Mouse (Mus musculus): ENCODE measurements around the gene Mab21l2.

Gene Mab21l2

DNA sequence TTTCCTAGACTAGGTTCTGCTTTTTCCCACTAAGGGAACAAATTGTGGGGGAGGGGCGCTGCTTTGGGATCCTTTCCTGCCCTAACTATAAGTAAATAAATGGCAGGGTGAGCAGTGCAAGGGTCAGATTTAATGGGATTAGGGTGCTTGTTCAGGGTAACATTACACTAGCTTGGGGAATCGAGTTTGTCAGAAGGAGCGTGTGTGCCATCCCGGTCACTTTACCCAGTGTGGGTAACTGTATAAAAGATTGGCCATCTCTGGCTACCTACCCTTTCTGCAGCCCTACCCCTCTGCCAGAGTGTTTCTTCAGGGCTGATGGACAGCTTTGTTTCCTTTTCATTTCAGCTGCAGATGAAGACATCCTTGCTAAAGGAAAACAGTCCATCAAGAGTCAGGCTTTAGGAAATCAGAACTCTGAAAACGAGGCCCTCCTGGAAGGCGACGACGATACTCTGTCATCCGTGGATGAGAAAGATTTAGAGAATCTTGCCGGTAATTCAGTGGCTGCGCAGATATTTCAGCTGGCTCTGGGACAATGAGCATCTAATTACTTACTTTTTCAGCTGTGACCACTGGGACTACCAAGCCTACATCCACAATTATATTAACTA lies 8.8 kb downstream of the Mab21l2 start:
- no peak for DNase-seq (ENCODE audit: low spot score)

DNA sequence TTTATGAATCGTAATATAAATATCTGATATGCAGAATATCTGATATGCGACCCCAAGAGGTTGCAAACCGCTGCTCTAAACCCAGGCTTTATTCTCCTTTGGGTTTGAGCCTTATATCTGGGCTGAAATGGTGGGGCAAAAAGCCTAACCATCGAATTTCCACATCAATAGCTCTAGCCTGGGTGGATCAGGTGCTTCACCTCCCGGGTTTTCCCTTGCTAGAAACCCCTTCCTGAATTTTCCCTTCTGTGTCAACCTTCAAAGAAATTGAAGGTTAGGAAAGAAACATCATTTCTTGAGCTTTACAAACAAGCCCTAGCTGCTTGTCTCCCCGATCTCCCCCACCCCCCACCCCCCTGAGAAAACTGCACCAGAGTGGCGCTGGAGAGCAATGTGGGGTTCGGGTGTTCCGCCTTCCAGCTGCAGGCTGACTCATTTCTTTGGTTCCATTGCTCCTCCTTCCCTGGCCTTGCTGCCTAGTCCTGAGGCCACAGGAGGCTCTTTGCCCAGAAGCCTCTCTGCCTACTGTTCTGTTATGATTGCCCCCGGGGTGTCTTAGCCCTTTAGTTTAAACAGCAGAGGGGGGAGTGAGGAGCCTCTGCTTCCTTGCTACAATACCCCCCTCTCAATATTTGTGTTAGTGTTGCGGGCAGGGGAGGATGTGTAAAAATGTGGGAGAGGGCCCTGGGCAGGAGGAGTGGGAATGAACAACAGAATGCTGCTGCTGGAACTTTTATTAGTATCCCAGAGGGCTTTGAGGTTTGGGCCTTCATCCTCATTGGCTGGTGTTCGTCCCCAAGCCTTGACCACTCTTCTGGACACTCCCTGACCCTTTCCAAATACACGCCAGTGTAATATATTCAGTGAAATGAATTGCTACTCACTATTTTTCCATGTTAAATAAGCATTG lies 9.5 kb downstream of the Mab21l2 start:
- DNase-seq (ENCODE audit: low spot score): no peak

- no peak for DNase-seq (ENCODE audit: low spot score)
Measured at GRCm38 (mm10) chr3:86536751-86537150, 11.7 kb downstream of the Mab21l2 start.

DNA sequence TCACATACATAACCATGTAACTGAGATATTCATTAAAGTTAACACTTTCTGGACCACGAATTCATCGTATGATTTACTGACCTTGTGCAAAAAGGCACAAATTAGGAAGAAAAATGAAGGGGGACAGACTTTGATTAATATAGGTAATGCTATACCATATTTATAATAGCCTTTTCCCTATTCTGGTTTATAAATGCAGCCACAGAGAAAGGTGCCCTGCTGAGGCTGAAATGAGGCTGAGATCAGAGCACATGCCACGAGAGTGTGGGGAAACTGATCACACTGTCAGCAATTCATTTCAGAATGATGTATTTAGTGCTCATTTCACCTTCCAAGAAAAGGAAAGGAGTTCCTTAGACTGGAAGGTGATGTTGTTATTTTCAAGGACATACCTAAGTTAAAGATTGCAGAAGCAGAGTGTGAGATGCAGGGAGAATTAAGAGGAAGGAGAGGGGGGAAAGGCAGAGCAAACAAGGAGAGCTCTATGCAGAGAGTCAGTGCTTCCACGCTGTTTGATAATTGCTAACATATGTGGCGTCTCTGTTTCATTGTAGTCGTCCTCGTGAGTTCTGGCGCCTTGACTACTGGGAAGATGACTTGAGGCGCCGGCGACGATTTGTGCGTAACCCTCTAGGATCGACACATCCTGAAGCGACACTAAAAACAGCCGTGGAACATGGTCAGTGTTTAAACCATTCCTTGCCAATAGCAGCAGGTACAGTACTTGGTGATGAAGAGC lies 16.7 kb downstream of the Mab21l2 start:
- DNase-seq (ENCODE audit: low spot score): no peak

DNA sequence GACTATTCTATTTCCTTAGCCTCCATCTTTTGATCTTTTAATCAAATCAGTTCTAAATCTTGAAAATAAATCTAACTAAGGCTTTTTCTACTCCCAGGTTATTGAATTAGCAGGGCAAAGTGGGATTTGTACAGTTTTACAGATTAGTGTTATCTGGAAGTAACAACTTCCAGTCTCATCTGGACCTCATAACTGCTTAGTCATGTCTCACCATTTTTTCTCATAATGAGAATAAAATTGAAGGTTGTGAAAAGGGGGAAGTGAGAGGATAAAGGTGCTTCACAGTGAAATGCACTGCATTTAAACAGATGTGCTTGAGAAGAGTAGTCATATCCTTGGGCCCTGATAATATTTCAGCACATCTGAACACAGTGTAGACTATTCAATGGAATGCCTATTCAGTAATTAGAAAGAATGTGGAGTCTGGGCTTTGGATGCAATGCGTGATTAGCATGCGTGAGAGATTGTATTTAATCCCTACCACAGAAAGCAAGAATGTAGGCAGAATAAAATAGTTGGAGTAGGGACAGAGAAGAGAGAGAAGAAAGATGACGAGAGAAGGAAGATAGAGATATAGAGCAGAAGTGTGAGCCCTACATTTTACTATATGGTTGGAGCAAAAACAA lies 25.4 kb downstream of the Mab21l2 start:
- DNase-seq (ENCODE audit: low spot score): no peak

DNA sequence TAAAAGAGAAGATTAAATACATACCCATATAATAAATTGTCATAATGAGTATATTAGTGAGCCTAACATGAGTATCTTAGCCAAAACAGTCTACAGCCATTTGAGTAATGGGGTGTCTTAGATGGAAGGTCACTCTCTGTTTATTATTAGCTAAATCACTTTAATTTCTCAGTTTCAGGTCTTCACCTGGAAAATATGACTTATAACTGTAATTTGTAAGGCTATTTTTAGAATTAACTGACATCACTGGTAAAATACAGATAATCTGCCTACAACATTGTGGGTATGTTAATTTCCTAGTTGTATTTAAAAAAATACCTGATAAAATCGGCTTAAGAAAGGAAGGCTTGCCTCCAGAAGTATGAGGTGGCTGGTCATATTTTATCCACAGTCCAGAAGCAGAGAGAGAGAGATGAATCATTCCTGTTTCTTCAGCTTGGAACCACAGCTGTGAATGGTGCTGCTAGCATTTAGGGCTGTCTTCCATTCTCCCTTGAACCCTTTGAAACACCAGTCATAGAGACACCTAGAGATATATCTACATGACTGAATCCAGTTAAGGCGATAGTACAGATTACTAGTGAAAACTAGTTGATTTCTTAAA lies 29.8 kb downstream of the Mab21l2 start:
- DNase-seq (ENCODE audit: low spot score): no peak

GRCm38 (mm10) chr3:86500586-86500985 lies 47.8 kb downstream of the Mab21l2 start:
- no peak for DNase-seq (ENCODE audit: low spot score)

Measured in ovary, postnatal 14 days (tissue).